Mouse (Mus musculus) myocyte (in vitro differentiated cells): ENCODE data around the gene Ptprg.

Source experiments
- MYOD1 ChIP-seq, 3 experiments: IDR thresholded peaks; one replicate each; pipeline ENCODE4 v1.6.1; 2011; ENCODE audit warnings: control low read depth in 2 of 3, low read depth in 2 of 3, mild to moderate bottlenecking in 2 of 3, moderate library complexity in 1 of 3; ENCODE audit not compliant: insufficient read length in 2 of 3, control insufficient read depth in 1 of 3
- POLR2A ChIP-seq: IDR thresholded peaks from one replicate; pipeline ENCODE4 v1.6.1; 2011; ENCODE audit warnings: low read depth, mild to moderate bottlenecking, control low read depth, moderate library complexity; ENCODE audit not compliant: insufficient read length
- POLR2AphosphoS2 ChIP-seq: IDR thresholded peaks from one replicate; pipeline ENCODE4 v1.6.1; 2011; ENCODE audit warnings: low read depth, control low read depth; ENCODE audit not compliant: insufficient read length
- TCF3 ChIP-seq: IDR thresholded peaks from one replicate; pipeline ENCODE4 v1.6.1; 2011; ENCODE audit warnings: low read depth, control low read depth; ENCODE audit not compliant: insufficient read length

- TF ChIP-seq MYOD1 (IDR thresholded peaks at IDR 0.05; ENCODE audit: control insufficient read depth in 1 of 3, insufficient read length in 2 of 3, low read depth in 2 of 3) (no peak), POLR2AphosphoS2 (no peak), POLR2A (no peak), TCF3 (no peak)
Observed at GRCm38 (mm10) chr14:11992111-11992510, 438.8 kb downstream of the Ptprg start.
